Mouse (Mus musculus) heart, postnatal 4 days (tissue): Measurements from ENCODE around the gene Ly6g6c. TPM values are rescaled to one million over a fixed set of nuclear protein-coding genes. Genes with fewer than 3 reads are reported as not detected.

ENCODE experiments used
- DNase-seq: peaks from one replicate; pipeline ENCODE4 v3.0.0; 2021
- total RNA-seq, 2 experiments: library from RNA; stranded (reverse); gene quantifications; 2 replicates each; pipeline ENCODE4 v1.2.3; 2021

Ly6g6c gene
- total RNA-seq, 2 experiments from 2014 or later: not detected

DNA sequence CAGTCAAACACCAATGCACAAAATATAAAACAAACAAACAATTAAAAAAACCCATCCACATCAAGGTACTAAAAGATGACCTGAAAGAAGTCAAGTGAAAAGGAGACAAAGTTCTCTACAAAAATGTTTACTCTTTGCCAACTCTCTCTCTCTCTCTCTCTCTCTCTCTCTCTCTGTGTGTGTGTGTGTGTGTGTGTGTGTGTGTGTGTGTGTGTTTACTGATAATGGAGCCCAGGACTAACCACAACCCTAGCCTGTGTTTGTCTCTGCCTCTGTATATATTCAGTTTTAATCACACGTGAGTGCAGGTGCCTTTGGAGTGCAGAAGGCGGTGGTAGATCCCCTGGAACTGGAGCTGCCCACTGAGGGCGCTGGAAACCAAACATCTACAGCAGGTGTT is 8.1 kb upstream of the Ly6g6c start:
- no peak for DNase-seq

DNA sequence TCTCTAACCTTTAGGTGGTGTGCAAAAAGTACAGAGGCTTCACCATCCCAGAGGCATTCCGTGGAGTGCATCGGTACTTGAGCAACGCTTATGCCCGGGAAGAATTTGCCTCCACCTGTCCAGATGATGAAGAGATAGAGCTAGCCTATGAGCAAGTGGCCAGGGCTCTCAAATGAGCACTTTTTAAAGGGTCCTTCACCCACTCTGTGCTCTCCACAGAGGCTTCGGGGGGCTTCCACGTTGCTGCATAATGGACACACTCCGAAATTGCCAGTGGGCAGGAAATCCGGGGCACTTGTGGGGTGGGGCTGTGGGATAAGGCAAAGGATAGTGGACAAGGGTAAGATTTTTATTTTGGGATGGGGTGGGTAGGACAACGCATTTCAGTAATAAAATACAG is 6.9 kb upstream of the Ly6g6c start:
- no peak for DNase-seq

DNA sequence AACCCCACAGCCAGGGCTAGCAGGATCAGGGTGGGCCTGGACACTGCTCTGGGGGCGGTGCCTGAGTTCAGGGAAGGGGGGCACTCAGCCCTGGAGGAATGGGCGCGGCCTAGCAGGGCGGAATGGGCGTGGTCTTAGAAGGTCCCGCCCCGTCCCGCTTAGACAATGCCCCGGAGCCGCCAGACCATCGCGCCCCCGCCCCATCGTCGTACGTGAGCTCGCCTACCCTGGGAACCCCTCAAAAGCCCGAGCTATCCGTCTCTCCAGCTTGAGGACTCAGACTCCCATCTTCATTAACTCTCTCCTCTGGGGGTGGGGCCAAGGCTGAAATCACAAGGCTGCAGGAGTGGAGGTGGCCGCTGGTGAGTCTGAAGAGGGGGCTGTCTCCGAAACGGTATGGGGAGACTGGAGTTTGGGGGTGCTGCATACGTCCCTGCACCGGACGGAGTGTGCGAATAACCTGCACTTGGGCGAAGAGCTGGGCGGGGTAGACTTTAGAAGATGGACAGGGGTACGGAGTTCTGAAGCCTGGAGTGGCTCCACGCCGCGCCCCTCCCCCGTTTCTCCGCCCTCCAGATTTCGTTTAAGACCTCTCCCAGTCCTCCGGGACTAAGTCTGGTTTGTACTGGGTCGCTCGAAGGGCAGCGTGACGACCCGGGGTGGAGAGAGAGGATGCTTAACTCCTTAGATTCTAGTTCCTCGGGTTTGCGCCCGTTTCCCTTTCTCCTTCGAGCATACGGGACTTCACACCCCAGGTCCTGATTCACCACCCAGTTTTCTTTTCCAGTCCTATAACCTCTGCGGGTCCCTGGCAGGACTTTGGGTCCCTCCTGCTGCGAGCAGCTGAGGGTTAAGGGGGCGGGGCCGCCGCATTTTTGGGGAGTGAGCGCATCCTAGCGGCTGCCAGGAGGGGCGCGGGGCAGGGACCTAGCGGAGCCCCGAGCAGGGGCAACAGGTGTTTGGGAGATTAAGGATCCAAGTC is 6.0 kb upstream of the Ly6g6c start, which contains the start of gene Ddah2:
TSS of gene Ddah2 (plus strand) at position 125 of the 982 bp plus-strand sequence.
- peak; percentile 97 for DNase-seq

DNA sequence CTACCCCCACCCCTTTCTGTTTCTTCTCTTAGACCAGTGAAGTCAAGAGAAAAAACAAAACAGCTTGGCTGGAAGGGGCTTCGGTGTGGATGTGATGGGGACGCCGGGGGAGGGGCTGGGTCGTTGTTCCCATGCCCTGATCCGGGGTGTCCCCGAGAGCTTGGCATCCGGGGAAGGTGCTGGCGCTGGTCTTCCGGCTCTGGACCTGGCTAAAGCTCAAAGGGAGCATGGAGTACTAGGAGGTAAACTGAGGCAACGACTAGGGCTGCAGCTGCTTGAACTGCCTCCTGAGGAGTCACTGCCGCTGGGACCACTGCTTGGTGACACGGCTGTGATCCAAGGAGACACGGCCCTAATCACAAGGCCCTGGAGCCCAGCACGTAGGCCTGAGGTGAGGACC is 5.1 kb upstream of the Ly6g6c start:
- DNase-seq: no peak

DNA sequence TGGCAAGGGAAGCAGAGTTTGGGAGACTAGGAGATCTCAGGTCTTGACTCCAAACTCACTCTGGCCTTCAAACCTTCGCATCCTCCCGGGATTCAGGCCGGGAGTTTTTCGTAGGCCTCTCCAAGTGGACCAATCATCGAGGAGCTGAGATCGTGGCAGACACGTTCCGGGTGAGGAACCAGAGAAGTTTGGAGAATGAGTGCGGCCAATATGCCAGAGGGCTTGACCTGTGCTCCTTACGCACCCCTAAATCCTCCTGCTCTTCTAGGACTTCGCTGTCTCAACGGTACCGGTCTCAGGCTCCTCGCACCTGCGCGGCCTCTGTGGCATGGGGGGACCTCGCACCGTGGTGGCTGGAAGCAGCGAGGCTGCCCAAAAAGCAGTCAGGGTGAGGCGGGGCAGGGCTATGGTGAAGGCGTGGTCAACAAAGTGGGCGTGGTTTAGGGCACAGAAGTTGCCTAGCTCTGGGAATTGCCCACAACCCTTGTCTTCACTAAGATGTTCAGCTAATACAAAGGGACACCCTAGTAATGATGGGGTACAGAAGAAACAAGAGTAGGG is 4.4 kb upstream of the Ly6g6c start:
- DNase-seq: peak; percentile 50

DNA sequence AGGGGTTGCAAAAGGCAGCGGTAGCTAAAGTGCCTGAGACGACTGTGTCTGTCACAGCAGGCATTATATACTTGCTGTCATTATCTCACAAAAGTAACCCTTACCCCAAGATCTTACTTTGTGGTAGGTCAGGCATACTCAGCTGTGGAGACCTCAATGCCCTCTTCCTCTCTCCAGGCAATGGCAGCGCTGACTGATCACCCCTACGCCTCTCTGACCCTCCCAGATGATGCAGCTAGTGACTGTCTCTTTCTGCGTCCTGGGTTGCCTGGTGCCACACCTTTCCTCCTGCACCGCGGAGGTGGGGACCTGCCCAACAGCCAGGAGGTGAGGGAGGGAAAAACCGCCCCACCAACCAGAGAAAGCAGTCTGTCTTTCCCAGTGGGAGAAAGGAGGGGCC is 3.9 kb upstream of the Ly6g6c start:
- DNase-seq: no peak

DNA sequence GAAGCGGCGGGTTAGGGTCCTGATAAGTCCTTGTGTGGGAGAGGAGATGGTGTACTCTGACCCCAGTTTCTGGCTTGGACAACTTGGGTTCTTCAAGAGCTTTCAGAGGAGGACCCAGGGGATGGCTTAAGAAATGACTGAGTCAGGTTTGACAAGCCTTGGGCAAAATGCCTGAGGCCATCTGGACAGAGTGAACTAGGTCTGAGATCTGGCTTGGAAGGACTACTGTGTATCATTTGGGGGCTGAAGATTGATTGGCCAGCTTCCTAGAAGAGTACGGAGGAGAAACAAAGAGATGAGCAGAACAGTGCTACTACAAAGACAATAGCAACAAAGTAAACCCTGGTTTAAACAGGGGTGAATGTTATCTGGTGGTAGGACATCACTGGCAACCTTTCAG is 1.7 kb upstream of the Ly6g6c start:
- peak; percentile 53 for DNase-seq

DNA sequence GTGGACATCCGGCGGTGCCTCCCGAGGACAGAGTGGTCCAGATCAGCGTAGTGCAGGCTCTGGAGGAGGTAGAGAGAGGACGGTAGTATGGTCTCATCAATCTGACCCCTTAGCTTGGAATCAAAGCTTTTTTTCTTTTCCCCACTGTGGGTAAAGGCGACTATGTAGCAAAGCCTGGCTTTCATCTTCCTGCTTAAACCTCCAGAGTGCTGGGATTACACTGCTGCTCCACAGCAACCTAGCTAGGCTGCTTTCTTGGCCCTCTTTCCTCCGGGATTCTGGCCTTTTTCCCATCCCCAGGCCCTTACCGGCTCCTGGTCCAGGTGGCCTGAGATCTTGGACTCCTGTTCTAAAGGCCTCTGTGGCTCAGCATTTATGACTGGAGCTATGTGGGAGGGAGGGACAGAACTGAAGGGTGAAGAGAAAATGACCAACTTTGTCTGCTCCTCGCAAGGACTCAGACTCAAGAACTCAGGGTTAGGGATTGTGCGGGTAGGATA is 760 bp upstream of the Ly6g6c start:
- no peak for DNase-seq

DNA sequence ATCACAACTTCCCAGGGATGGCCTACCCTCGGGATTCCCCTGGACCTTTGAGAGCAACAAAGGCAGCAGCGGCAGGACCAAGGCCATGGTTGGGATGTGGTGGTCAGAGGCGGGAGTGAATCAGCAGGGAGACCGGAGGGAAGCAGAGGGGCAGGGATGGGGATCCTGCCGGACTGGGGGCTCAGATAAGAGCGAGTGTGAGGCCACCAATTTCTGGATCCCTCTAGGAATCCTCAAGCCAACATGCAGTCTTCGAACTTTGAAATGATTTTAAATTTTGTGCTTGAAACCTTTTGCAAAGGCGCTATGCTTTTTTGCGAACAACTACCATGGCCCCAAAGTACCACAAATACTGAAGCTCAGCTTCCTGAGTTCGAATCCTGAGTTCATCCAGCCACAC is 896 bp downstream of the Ly6g6c start, which contains the start of gene Mpig6b:
TSS of gene Mpig6b (minus strand) at position 101 of the 400 bp plus-strand sequence.
- DNase-seq: no peak

DNA sequence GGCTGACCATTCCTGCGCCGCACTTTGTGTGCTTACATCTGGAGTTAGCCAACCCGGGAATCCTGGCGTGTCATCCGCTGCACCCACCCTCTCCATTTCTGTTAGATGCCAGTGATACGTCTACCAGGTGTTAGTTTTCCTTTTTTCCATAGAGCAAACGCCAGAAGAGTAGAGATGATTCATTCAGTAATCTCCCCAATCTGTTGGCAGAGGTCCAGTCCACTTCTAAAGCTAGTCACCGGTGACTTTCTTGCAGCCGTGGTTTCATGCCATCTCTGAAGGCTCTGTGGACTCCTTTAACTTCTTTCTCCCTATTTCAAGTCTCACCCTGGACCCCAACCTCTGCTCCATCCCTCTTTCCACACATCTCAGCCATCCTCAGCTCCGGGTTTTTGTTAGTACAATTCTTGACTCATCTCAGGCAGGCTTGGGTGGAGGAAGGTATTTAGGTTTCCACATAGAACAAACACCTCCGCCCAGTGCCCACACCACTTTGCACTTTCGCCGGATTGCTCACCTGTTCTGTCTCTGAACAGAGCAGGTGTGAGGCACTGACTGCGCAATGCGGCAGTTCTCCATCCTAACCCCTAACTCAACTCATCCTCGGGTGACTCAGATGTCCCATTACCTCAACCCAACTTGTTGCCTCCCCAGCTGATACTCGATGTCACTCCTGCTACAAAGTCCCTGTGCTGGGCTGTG is 3.2 kb downstream of the Ly6g6c start:
- DNase-seq: no peak

DNA sequence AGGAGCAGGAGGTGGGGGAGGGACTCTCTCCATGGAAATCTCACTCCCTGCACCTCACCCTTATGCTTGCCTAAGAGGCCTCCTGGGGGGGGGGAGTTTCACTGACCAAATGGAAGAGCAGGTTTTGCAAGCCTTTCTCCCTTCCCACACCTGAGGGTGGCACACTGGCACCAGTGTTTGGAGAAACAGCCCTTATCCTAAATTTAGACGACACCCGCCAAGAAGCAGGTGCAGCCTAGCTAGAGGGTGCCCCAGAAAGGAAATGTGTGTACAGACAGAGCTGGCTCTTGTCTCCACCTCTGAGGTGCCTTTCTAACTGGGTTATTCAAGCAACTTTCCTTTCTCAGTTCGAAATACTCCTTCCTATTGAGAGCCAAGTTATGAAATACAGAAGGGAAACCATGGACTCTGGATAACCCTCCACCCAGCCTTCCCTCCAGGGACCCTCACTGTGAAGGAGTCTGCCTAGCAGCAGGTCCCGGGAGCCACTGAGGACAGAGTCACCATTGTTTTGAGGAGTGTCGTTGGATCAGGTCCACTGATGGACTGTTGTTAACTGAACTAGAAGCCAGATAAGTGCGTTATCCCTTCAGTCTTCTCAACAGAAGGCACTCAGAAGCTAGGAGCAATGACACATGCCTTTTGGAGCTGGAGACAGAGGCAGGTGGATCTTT is 5.5 kb downstream of the Ly6g6c start:
- DNase-seq: no peak

DNA sequence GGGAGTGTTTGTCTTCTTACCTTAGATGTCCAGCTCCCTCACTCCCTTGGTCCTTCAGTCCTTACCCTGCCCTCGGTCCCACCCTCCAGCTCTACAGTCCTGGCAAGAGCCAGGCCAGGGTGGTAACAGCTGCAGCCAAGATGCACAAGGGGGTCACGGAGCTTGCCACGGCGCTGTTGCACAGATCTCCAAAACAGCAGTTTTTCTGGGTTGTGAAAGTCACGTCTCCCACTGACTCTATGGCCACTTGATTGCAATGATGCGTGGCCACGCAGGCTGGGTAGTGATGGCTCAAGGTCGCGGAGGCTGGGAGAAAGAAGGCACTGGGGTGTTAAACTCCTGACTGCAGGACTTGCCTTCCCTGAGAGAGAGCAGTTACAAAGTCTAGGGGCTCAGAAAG is 6.3 kb downstream of the Ly6g6c start:
- no peak for DNase-seq

DNA sequence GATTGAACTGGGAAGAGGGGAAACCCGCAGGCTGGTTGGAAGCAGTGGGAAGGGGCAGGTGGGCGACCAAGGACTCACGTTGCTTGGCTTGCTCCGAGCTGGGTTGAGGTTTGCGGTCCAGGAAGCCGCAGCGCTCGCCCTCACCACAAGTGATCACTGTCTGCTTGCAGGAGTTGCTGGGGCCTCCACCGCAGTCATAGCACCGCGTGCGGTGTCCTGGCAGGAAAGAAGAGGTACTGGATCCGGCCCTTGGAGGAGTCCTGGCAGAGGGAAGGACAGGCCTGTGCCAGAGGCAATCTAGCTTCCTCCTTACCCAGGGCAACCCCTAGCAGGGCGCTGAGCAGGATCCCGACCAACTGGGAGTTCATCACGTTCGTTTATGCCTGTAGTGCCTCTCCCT is 8.9 kb downstream of the Ly6g6c start:
- no peak for DNase-seq

DNA sequence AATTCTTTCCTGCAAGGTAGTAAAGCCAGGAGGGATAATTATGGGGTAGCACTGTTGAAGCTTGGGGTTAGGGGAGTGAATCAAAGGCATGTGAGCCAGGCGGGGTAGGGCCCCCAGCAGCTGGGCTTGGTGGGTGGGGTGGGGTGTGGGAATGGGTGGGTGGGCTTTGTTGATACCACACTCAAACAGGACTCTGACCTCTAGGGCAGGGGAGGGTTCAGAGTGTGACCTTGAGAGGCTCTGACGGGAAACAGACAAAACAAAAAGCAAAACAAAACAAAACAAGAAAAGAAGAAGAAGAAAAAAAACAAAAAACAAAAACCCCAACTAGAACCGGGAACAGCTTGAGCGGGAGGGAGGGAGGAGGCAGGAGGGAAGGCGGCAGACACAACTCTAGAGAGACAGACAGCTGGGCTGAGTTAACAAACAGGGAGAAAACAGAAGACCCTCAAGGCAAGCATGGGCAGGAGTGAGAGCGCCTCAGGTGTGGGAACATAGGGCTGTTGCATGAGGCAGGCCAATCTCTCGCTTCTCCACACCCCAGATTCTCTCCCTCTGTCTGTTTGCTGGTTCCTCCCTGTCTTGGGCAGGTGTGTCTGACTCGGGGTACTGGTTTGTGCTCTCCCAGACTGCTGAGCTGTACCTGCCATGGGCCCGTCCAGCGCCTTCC is 11.5 kb downstream of the Ly6g6c start, which contains the start of gene Ly6g6e:
TSS of gene Ly6g6e (plus strand) at position 396 of the 670 bp plus-strand sequence.
- DNase-seq: no peak

DNA sequence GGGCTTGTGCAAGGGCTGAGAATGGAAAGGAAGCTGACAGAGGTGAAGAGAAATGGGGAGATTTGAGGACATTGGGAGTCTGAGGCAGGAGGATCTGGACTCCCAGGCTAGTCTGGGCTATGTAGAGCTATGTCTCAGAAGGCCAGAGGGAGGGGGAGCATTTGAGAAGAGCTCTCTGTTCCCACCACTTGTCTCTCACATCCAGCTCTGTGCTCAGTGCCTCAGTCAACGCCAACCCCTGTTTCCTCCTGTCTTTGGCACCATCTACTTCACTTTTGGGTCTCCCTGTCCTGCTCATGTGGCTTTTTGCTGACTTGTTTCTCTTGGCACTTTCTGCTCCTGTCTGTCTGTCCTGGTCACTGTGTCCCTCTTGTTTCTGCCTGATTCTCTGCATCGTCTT is 12.1 kb downstream of the Ly6g6c start:
- no peak for DNase-seq

DNA sequence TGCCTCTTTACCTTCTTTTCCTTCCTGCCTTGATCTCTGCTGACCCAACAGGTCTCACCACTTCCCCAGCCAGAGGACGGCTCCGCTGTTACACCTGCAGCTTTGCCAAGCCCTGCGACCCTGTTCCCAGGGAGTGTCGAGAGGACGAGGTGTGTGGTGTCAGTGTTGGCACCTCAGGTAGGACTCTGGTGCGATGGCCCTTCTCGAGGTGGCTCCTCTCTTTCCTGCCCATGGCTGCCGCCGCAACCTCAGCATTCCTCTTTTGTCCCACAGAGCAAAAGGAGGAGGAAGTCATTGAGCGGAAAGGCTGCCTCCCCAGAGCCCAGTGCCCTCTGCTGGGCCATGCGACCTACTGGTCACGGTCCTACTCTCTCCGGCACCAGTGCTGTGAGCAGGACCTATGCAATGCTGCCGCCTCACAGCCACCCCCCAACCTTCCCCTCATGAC is 12.6 kb downstream of the Ly6g6c start, which contains the start of gene Ly6g6d:
TSS of gene Ly6g6d (minus strand) at position 280 of the 448 bp plus-strand sequence.
- DNase-seq: peak; percentile 71

DNA sequence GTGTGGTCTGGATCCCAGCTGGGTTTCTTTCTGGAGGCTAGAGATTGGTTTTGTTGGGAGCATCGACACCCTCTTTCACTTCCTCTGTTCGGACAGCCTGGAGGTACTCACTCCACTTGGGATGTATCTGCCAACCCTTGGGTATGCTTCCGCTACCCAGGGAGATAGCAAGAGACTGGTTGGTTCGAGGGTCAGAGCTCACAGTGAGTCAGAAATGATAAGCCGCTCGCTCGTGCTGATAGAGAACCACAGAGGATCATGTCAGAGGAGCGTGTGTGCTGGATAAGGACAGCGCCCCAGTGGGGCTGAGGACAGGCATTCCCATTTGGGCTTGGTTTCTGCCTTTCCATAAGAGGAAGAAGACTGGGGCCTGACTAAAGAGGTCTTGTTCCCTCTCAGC is 14.6 kb downstream of the Ly6g6c start:
- no peak for DNase-seq

DNA sequence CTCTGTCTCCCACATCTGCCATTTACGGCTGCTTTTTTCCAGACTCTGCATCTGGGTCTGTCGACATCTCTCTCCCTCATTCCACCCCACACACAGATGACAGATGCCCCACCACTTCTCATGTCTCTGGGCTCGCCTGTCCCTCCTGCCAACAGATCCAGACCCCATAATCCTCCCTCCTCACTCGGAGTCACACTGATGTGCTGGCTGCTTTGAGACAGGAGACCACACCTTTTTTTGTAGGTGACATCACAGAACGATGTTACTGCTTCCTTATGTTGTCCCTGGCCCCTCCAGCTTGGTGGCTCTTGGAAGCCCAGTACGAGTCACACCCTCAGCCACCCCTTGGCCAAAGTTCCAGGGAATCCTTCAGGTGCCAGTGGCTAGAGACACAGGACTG is 15.1 kb downstream of the Ly6g6c start:
- DNase-seq: no peak

DNA sequence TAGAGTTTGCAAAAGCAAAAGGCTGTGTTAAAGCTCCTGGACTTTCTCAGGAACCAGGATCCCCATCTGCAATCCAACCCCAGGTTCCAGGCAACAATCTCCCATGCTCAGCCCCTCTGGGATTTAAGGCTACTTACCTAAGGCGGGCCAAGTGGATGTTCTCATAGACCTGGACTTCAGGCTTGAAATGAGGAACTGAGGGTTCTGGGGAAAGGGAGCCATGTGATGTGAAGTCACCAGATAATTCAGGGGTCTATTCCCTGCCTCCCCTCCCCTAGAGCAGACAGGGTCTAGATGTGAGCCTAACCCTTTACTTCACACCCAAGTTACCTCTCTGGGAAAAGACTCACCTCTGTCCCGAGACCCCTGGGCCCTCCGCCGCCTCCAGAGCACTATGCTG is 15.5 kb downstream of the Ly6g6c start:
- DNase-seq: no peak

DNA sequence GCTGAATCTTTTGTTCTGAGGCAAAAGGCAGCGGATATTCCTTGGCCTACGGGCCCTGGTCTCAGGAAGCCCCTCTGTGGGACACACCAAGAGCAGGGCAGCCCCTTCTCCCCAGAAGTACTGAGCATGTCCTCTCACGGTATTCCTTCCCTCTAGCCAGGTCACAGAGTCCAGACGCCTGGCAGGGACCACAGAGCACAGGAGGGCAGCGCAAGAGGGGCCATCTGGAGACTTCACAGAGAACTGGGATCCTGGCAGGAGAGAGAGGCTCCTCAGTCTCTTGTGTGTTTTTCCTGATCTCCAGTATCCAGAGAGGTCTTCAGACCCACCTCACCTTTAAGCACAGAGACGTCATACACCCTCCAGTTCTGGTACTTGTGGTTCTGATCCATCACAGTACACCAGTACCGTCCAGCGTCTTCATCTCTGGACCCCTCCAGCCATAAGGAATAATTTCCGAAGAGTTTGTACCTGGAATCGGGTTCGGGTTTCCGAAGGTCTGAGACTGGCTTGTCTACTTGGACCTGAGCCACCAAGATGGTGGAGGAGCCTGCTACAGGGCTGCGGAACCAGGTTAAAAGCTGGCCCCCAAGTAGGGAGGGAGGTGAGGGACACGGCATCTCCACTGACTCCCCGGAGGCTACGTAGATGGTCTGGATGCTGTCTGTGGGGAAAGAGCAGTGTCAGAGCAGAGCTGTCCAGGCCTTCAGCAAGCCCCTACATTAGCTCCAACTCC is 17.8 kb downstream of the Ly6g6c start:
- DNase-seq: no peak
